Mouse (Mus musculus) neural tube, embryonic 14.5 days (tissue): ENCODE data around the gene Hcfc1. TPM values are rescaled to one million over a fixed set of nuclear protein-coding genes. Genes with fewer than 3 reads are reported as not detected.

Experiments
- ATAC-seq: fragments of 200-750 bp; cut with Nextera tagmentation; 2 replicates; pipeline ENCODE4 v1.8.0; 2017; ENCODE audit warnings: low read depth, mild to moderate bottlenecking, moderate TSS enrichment, moderate library complexity
- H3K27ac ChIP-seq: fragments of 300-500 bp; sonication (generic); 2 replicates; pipeline ENCODE4 v1.5.1; 2014; ENCODE audit warnings: low read depth, mild to moderate bottlenecking, control low read depth, low read length, moderate library complexity, mixed read lengths
- H3K27me3 ChIP-seq: fragments of 300-500 bp; sonication (generic); 2 replicates; pipeline ENCODE4 v1.6.1; 2014; ENCODE audit warnings: low read length; ENCODE audit not compliant: control insufficient read depth, insufficient read depth
- H3K36me3 ChIP-seq: fragments of 300-500 bp; sonication (generic); 2 replicates; pipeline ENCODE4 v1.6.1; 2014; ENCODE audit warnings: low read length, mixed read lengths; ENCODE audit not compliant: control insufficient read depth, insufficient read depth
- H3K4me1 ChIP-seq: fragments of 300-500 bp; sonication (generic); 2 replicates; pipeline ENCODE4 v1.6.1; 2014; ENCODE audit warnings: low read length; ENCODE audit not compliant: control insufficient read depth, insufficient read depth
- H3K4me2 ChIP-seq: fragments of 300-500 bp; sonication (generic); 2 replicates; pipeline ENCODE4 v1.6.1; 2014; ENCODE audit warnings: mild to moderate bottlenecking, low read depth, low read length, control low read depth
- H3K4me3 ChIP-seq: fragments of 300-500 bp; sonication (generic); 2 replicates; pipeline ENCODE4 v1.5.1; 2014; ENCODE audit warnings: low read depth, low read length, control low read depth, mixed read lengths
- H3K9ac ChIP-seq: fragments of 300-500 bp; sonication (generic); replicated peaks from 2 replicates; pipeline ENCODE4 v1.6.1; 2014; ENCODE audit warnings: low read depth, mild to moderate bottlenecking, control low read depth, low read length, mixed read lengths
- H3K9me3 ChIP-seq: fragments of 300-500 bp; sonication (generic); 2 replicates; pipeline ENCODE4 v1.6.1; 2016; ENCODE audit warnings: low read length; ENCODE audit not compliant: control insufficient read depth
- WGBS: fragments of 180-500 bp; shearing (Covaris S2); extraction: QIAGEN DNeasy Blood & Tissue Kit; methylation state at CpG from one replicate; pipeline ENCODE4 v1.1.7; 2014; 5-methylcytosine and 5-hydroxymethylcytosine counted together
- polyA plus RNA-seq: library from polyadenylated mRNA; unstranded; fragments of >200 nt; fragmentation: Nextera tagmentation; extraction: Ambion mirVana; gene quantifications from 2 replicates; pipeline ENCODE4 v1.2.1, GENCODE M21; 2014

The Hcfc1 gene
- polyA plus RNA-seq, 1 experiment from 2014 or later = 63.5 TPM

DNA sequence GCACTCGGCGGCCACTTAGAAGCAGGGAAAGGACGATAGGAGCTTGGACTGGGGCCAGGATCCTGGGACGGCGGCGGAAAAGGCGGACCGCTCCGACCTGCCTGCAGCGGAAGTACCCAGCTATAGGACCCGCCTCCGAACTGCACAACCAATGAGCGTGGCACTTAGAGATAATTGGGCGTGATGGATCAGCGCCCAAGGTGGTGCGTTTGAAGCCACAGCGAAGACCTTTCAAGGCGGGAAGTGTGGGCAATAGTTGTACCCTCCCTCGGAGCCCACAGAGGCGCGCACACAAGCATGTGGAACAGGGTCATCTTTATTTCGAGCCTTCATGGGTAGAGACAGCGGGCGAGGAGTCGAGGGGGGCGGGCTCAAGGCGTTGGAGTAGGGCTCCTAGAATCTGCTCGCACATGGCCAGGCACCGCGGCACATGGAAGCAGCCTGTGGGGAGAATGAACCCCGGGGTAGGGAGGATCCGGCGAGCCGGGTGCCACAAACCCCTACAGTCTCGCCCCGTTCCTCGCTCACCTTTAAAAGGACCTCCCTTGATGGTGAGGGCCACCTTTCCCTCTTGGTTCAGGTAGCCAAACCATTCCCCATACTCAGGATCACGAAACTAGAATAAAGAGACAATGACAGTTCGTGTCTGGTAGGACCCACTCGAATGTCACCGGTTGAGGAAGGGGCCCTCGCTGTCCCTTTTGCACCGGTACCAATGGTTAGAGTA is 44.2 kb downstream of the Hcfc1 start, which contains the start of the genes Arhgap4 and Naa10:
Gene Arhgap4 (minus strand): TSS at position 48 of the 727 bp plus-strand sequence.
Gene Naa10 (minus strand): TSS at position 122 of the 727 bp plus-strand sequence.
- H3K4me2 ChIP-seq = peak within 1 kb of the TSS; percentile 60
- H3K4me1 ChIP-seq = no peaks in the 10 kb centered on the region
- H3K4me3 ChIP-seq = peak within 1 kb of the TSS; percentile 54
- peak; percentile 99 for ATAC-seq
- peak within 1 kb of the TSS; percentile 61 for H3K9ac ChIP-seq
- H3K9me3 ChIP-seq = no peaks in the 10 kb centered on the region
- 19% methylated on average over 43 of the region's 43 CpGs for WGBS
- peak within 1 kb of the TSS; percentile 70 for H3K27ac ChIP-seq
- no peaks in the 10 kb centered on the region for H3K27me3 ChIP-seq
- H3K36me3 ChIP-seq = 0 out of 2 replicates have a peak, but pooled peaks cover 5% of the 10 kb centered on the region

DNA sequence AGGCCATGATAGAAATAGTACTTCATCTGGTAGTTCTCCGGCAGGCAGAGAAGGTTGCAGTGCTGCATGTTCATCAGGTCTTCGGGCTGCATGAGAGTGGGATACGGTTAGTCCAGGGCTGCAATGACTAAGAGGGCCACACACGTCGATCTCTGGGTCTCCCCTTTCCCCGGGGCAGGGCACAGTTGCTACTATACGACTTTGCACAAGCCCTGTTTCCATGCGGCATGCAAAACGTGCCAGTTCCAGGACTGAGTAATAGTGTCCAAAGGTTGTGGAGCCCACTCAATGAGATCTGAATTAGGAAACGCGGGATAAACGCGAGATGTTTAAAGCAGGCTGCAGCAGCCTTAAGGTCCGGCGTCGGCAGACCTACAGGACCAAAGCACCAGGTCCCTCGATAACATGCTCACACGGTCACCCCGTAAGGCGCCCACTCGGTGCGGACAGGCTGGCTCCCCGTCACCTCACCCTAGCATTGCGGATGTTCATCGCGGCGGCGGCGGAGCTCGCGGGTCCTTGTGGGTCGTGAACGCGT is 44.8 kb downstream of the Hcfc1 start:
- H3K4me1 ChIP-seq = no peaks in the 10 kb centered on the region
- no peaks in the 10 kb centered on the region for H3K27me3 ChIP-seq
- peak overlapping the region; percentile 62; the same call in 1 of the 2 replicates for H3K27ac ChIP-seq
- WGBS = 17% methylated on average over 34 of the region's 34 CpGs
- H3K9me3 ChIP-seq = no peaks in the 10 kb centered on the region
- H3K9ac ChIP-seq = peak overlapping the region; percentile 61
- H3K36me3 ChIP-seq = 0 out of 2 replicates have a peak, but pooled peaks cover 5% of the 10 kb centered on the region
- peak overlapping the region; percentile 60 for H3K4me2 ChIP-seq
- peak; percentile 47; the same call in 1 of the 2 replicates for ATAC-seq
- peak overlapping the region; percentile 54 for H3K4me3 ChIP-seq

DNA sequence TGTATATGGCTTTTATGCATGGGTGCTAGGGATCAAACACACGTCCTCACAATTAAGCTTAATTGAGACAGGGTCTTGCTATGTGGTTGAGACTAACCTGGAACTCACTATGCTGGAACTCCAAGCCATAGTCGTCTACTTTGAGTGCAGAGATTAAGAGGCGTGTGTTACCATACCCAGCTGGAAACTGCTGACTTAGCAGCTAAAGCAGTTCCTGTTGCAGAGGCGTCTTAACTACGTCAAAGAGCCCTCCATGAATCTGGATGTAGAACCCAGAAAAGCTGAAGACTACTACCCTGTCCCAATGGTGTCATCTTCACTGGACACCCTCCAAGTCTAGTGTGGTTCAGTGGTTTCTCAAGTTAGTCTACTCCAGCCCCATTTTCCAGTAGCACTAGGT is 47.5 kb downstream of the Hcfc1 start:
- 91% methylated on average over 5 of the region's 5 CpGs for WGBS
- Histone ChIP-seq H3K4me3 (no peak overlapping the region), H3K4me2 (no peak overlapping the region), H3K27ac (no peak overlapping the region), H3K36me3 (0 out of 2 replicates have a peak, but pooled peaks cover 5% of the 10 kb centered on the region), H3K4me1 (no peaks in the 10 kb centered on the region), H3K9me3 (no peaks in the 10 kb centered on the region), H3K27me3 (no peaks in the 10 kb centered on the region), H3K9ac (no peak overlapping the region)
- ATAC-seq = no peak

- 0 out of 2 replicates have a peak, but pooled peaks cover 5% of the 10 kb centered on the region for H3K36me3 ChIP-seq
- H3K4me2 ChIP-seq = no peak overlapping the region
- no peaks in the 10 kb centered on the region for H3K27me3 ChIP-seq
- ATAC-seq = no peak
- no peak overlapping the region for H3K27ac ChIP-seq
- H3K9me3 ChIP-seq = no peaks in the 10 kb centered on the region
- WGBS = 83% methylated on average over 8 of the region's 8 CpGs
- no peak overlapping the region for H3K4me3 ChIP-seq
- no peaks in the 10 kb centered on the region for H3K4me1 ChIP-seq
- no peak overlapping the region for H3K9ac ChIP-seq
Observed at GRCm38 (mm10) chrX:73916945-73917344, 49.2 kb downstream of the Hcfc1 start.

DNA sequence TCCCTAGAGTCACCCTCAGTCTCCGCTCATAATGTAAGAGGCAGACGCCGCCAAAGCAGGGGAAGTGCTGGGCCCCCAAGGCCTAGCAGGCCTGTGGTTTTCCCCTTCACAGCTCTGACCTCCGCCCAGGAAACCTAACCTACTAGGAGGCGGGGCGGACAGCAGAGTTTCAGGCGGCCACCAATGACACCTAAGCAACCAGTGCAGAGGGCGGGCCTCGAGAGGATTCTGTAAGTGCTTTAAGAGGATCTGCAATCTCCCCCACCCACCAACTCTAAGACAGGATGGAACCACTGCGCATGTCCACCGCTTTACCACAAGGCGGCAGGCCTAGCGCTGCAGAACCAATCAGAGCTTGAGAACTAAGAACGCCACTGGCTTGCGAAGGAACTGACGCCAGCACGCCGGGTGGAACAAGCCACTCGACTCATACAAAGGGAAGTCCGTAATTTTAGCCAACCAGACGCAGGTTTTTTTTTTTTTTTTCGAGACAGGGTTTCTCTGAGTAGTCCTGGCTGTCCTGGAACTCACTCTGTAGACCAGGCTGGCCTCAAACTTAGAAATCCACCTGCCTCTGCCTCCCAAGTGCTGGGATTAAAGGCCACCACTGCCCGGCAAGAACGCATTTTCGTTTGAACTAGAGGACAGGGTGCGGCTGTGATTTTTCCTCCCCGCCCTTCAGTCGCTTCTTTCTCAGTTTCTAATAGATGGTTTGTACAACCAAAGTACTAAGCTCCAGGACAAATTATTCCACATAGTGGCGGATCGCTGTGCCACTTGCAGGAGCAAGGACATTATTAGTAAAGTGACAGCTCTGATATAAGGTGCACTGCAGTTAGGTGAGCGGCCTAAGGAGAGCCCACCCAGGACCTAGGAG is 51.1 kb downstream of the Hcfc1 start:
- H3K27me3 ChIP-seq = no peaks in the 10 kb centered on the region

DNA sequence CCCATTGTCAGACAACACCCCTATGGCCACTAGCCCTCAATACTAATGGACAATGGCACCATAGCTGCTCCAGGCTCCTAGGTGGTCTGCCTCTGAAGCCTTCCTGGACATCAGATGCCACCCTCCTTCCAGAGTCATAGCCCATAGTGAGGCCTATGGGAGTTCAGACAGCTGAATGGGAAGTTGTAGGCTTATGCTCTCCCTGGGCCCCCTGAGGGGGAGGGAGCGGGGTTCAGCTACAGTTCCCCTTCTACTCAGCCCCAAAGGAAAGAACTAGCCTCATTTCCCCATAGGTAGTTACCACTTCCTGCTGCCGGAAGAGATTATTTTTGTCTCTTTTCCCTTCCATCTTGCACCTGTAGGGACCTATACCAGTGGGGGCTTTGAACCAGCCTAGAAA is 54.6 kb downstream of the Hcfc1 start:
- Histone ChIP-seq H3K27me3 (no peaks in the 10 kb centered on the region), H3K9ac (no peak overlapping the region), H3K4me2 (no peak overlapping the region), H3K36me3 (no peaks in the 10 kb centered on the region), H3K27ac (no peak overlapping the region), H3K4me3 (no peak overlapping the region), H3K4me1 (no peaks in the 10 kb centered on the region), H3K9me3 (no peaks in the 10 kb centered on the region)
- no peak for ATAC-seq
- WGBS = 92% methylated on average over 2 of the region's 2 CpGs

More for the DNA sequence above, 51.1 kb downstream of the Hcfc1 start:
- H3K9me3 ChIP-seq = no peaks in the 10 kb centered on the region
- peak overlapping the region; percentile 32; the same call in 1 of the 2 replicates for H3K4me2 ChIP-seq
- H3K4me1 ChIP-seq = no peaks in the 10 kb centered on the region
- peak; percentile 97 for ATAC-seq
- peak overlapping the region; percentile 60 for H3K27ac ChIP-seq
- H3K9ac ChIP-seq = 0 out of 2 replicates have a peak overlapping the region, but pooled peaks have one; percentile 16
- H3K4me3 ChIP-seq = no peak overlapping the region
- WGBS = 28% methylated on average over 31 of the region's 31 CpGs
- 0 out of 2 replicates have a peak, but pooled peaks cover 5% of the 10 kb centered on the region for H3K36me3 ChIP-seq

- Histone ChIP-seq H3K36me3 (no peaks in the 10 kb centered on the region), H3K27ac (no peak overlapping the region), H3K4me3 (no peak overlapping the region), H3K9ac (no peak overlapping the region), H3K27me3 (no peaks in the 10 kb centered on the region), H3K4me2 (peak overlapping the region; percentile 26; the same call in 1 of the 2 replicates), H3K4me1 (no peaks in the 10 kb centered on the region), H3K9me3 (no peaks in the 10 kb centered on the region)
- WGBS = 20% methylated on average over 22 of the region's 26 CpGs
- ATAC-seq = no peak
Observed at GRCm38 (mm10) chrX:73911156-73911555, 55.0 kb downstream of the Hcfc1 start.

DNA sequence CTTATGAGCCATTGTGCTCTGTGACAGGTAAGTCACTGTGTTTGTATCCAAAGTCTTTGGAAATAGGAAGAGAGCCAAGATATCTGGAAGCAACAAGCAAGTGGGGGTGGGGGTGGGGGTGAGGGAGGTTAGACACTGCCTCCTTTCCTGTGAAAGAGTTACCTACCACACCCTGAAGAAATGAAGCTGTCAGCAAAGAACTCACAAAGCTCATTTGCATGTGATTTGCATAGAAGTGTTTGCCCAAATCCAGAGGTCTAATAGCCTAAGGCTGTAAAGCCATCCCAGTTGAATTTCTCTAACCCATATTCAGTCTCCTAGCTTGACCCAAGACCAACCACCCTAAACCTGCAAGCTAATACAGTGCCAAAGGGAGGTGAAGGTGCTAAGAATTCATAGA is 55.7 kb downstream of the Hcfc1 start:
- Histone ChIP-seq H3K27ac (no peak overlapping the region), H3K9ac (no peak overlapping the region), H3K9me3 (no peaks in the 10 kb centered on the region), H3K4me2 (no peak overlapping the region), H3K4me1 (no peaks in the 10 kb centered on the region), H3K36me3 (no peaks in the 10 kb centered on the region), H3K27me3 (no peaks in the 10 kb centered on the region), H3K4me3 (no peak overlapping the region)
- ATAC-seq = no peak
